Mouse (Mus musculus): ENCODE data around the gene Dcaf1. TPM values are rescaled to one million over a fixed set of nuclear protein-coding genes. Genes with fewer than 3 reads are reported as not detected.

The Dcaf1 gene
- polyA plus RNA-seq, 1 experiment from 2014 or later, result 27.2 TPM

DNA sequence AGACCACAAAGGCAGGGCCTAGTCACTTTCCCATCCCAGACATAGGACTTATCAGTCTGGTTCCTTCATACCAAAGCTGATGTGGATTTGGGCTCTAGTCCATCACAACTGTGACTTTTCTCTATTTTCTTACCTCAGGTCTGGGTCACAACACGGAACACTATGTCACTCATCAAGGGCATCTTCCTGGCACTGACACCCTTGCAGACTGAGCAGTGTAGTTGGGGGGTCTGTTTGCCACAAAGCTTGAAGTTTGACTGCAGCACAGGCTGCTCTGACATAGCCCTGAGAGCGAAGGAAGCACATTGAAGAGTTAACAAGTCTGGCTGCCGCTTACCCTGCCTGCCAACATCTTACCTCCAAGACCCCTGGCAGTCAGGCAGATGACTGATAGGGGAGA, 61.4 kb downstream of the Dcaf1 start:
- no peak for ATAC-seq (ENCODE audit: insufficient number of reproducible peaks, insufficient read depth, low FRiP score, low read depth)
- Histone ChIP-seq H3K4me3 (ENCODE audit: low read depth, low read length) (no peak overlapping the region), H3K4me2 (replicated peaks; ENCODE audit: low read depth, low read length) (no peak overlapping the region), H3K27ac (ENCODE audit: low read length) (no peak overlapping the region), H3K9ac (replicated peaks; ENCODE audit: low read depth, low read length) (no peak overlapping the region), H3K27me3 (ENCODE audit: control insufficient read depth, insufficient read depth, low read length) (no peaks in the 10 kb centered on the region), H3K9me3 (ENCODE audit: control insufficient read depth, low read depth, low read length) (no peaks in the 10 kb centered on the region), H3K36me3 (ENCODE audit: control insufficient read depth, insufficient read depth, low read length) (peaks cover 35% of the 10 kb centered on the region), H3K4me1 (ENCODE audit: control insufficient read depth, insufficient read depth, low read length) (peaks cover 27% of the 10 kb centered on the region)
- WGBS, result 64% methylated on average over 3 of the region's 3 CpGs

DNA sequence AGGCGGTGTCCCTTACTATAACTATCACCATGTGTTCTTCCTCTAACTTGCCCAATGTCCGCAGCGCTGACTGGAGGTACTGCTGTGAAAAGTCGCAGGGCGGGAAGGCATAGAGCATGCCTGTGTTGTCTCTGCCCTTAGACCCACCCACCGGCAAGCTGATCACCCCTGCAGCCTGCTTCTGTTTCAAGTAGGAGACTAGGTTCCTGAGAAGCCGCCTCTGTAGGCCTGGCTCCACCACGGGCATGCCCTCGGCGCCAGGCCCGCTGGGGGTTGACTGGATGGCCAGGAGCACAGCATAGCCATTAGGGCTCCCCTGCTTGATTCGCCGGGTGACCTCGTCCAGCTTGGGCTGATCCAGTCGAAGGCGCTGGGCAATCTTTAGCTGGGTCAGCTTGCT, 62.6 kb downstream of the Dcaf1 start:
- H3K27ac ChIP-seq (ENCODE audit: low read length), result no peak overlapping the region
- H3K9ac ChIP-seq (replicated peaks; ENCODE audit: low read depth, low read length), result peak overlapping the region; percentile 34; the same call in 1 of the 2 replicates
- peaks cover 40% of the 10 kb centered on the region for H3K36me3 ChIP-seq (ENCODE audit: control insufficient read depth, insufficient read depth, low read length)
- H3K4me1 ChIP-seq (ENCODE audit: control insufficient read depth, insufficient read depth, low read length), result peaks cover 27% of the 10 kb centered on the region
- H3K4me2 ChIP-seq (replicated peaks; ENCODE audit: low read depth, low read length), result peak overlapping the region; percentile 99
- 21% methylated on average over 16 of the region's 16 CpGs for WGBS
- no peaks in the 10 kb centered on the region for H3K27me3 ChIP-seq (ENCODE audit: control insufficient read depth, insufficient read depth, low read length)
- ATAC-seq (ENCODE audit: insufficient number of reproducible peaks, insufficient read depth, low FRiP score, low read depth), result no peak
- peak overlapping the region; percentile 87 for H3K4me3 ChIP-seq (ENCODE audit: low read depth, low read length)
- H3K9me3 ChIP-seq (ENCODE audit: control insufficient read depth, low read depth, low read length), result no peaks in the 10 kb centered on the region

DNA sequence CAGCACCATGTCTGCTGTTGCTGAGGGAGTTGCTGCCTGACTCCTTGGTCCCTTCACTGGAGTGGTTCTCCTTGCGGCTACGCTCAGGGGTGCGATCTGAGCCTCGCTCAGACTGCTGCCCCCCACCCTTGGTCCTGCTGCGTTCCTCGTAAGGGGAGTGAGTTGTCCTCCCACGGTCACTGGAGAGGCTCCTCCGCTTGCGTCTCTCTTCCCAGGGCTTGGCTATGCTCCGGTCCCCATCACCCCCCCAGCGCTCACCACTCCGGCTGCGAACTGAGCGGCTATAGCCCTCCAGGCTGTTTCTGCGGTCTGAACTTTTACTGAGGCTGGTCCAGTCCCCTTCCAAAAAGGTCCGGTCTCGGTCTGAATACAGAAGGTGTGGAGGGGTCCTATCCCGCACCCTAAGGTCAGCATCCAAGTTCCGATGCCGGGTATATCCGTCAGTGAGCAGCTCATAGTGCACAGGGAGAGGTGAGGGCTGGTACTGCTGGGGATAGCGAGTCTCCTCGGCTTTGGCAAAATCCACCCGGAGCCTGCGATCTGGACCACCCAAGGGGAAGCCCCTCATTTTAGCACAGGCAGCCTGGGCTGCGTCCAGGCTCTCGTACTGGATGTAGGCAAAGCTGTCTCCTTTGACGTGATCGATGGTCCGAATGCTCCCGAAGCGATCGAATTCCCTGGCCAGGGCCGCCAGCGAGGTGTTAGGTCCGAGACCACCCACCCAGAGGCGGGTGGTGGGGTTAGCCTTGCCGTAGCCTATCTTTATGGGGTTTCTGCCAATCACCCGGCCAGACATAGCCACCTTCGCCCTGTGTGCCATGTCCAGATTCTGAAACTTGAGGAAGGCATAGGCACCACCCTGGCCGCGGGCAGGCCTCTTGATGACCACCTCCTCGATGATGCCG, 63.6 kb downstream of the Dcaf1 start:
- no peak for ATAC-seq (ENCODE audit: insufficient number of reproducible peaks, insufficient read depth, low FRiP score, low read depth)
- Histone ChIP-seq H3K9ac (replicated peaks; ENCODE audit: low read depth, low read length) (peak overlapping the region; percentile 95), H3K4me3 (ENCODE audit: low read depth, low read length) (peak overlapping the region; percentile 87), H3K9me3 (ENCODE audit: control insufficient read depth, low read depth, low read length) (no peaks in the 10 kb centered on the region), H3K4me2 (replicated peaks; ENCODE audit: low read depth, low read length) (peak overlapping the region; percentile 99), H3K27ac (ENCODE audit: low read length) (no peak overlapping the region), H3K36me3 (ENCODE audit: control insufficient read depth, insufficient read depth, low read length) (peaks cover 43% of the 10 kb centered on the region), H3K4me1 (ENCODE audit: control insufficient read depth, insufficient read depth, low read length) (peaks cover 31% of the 10 kb centered on the region), H3K27me3 (ENCODE audit: control insufficient read depth, insufficient read depth, low read length) (no peaks in the 10 kb centered on the region)
- WGBS, result 12% methylated on average over 44 of the region's 44 CpGs

DNA sequence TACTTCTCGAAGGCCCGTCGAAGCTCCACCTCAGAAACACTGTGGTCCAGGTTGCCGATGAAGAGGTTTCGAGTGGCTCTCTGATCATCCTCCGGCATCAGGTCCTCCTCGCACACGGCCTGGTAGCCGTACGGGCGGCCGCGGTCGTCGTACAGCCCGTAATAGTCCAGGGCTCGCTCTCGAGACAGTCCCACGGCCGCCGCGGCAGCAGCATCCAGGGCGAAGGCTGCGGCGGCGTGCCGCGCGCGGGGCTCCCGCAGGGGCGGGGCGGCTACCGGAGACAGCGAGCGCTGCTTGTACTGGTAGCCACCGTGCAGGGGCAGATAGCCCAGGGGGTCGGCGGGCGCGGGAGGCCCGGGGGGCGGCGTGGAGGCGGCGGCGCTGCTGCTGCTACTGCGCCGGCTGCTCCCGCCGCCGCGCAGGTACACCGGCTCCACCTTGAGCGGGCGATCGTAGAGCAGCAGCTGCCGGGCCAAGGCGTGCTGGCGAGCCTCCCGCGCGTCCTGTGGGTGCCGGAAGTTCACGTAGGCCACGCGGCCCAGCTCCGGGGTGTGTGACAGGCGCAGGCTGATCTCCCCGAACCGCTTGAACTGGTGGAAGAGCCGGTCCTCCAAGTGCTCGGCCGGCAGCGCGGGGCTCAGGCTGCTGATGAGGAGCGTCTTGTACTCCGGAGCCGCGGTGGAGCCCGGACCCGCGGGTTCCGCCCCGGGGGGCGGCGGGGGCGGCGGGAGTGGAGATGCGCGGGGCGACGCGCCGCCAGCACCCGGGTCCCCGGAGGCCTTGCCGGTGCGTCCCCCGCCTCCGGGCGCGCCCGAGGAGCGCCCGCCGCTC, 64.4 kb downstream of the Dcaf1 start:
- Histone ChIP-seq H3K9me3 (ENCODE audit: control insufficient read depth, low read depth, low read length) (no peaks in the 10 kb centered on the region), H3K4me2 (replicated peaks; ENCODE audit: low read depth, low read length) (peak overlapping the region; percentile 99), H3K27me3 (ENCODE audit: control insufficient read depth, insufficient read depth, low read length) (no peaks in the 10 kb centered on the region), H3K9ac (replicated peaks; ENCODE audit: low read depth, low read length) (peak overlapping the region; percentile 95), H3K4me3 (ENCODE audit: low read depth, low read length) (peak overlapping the region; percentile 87), H3K36me3 (ENCODE audit: control insufficient read depth, insufficient read depth, low read length) (peaks cover 43% of the 10 kb centered on the region), H3K4me1 (ENCODE audit: control insufficient read depth, insufficient read depth, low read length) (peaks cover 38% of the 10 kb centered on the region), H3K27ac (ENCODE audit: low read length) (peak overlapping the region; percentile 87)
- peak; percentile 15; the same call in 1 of the 2 replicates for ATAC-seq (ENCODE audit: insufficient number of reproducible peaks, insufficient read depth, low FRiP score, low read depth)
- WGBS, result under 1% methylated on average over 85 of the region's 107 CpGs

DNA sequence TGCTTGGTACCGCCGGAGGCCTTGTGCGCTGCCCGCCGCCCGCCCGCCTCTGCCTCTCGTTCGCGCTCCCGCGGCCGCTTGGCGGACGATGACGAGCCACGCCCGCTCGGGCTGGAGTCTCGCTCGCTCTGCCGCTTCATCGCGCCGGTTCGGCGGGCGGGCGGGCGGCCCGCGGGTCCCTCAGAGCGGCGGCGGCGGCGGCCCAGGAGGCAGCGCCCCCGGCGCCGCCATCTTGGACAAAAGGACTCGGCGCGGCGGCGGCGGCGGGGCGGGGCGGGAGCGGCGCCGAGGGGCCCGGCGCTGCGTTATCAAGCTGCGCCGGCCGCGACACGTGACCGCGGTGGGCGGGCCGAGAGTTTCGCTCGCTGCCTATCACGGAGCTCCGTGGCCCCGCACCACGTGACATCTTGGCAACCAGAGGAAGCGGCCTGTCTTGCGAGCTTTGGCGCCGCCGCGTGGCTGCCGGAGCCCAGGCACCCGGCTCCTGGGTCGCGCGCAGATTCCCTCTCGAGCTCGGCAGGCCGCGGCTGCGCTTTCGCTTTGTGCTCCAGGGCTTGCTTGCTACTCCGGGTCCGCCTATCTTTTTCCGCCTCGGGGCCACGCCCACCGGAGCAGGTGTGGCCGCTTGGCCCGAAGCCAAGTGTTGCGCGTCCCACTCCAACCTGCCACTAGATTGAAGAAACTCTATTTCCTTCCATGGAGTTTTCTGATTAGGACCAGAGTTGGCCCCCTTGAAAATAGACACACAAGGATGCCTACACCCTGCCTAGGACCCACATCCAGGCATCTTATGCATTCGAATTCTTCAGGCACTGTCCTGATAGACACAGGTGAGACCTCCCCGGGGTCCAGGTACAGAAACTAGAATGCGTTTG, 65.4 kb downstream of the Dcaf1 start, which contains the start of gene Rbm15b:
TSS of gene Rbm15b (minus strand) at position 601 of the 875 bp plus-strand sequence.
- Histone ChIP-seq H3K4me2 (replicated peaks; ENCODE audit: low read depth, low read length) (peak within 1 kb of the TSS; percentile 99), H3K36me3 (ENCODE audit: control insufficient read depth, insufficient read depth, low read length) (peaks cover 38% of the 10 kb centered on the region), H3K4me1 (ENCODE audit: control insufficient read depth, insufficient read depth, low read length) (peaks cover 38% of the 10 kb centered on the region), H3K27ac (ENCODE audit: low read length) (peak within 1 kb of the TSS; percentile 87), H3K4me3 (ENCODE audit: low read depth, low read length) (peak within 1 kb of the TSS; percentile 87), H3K9ac (replicated peaks; ENCODE audit: low read depth, low read length) (peak within 1 kb of the TSS; percentile 95), H3K27me3 (ENCODE audit: control insufficient read depth, insufficient read depth, low read length) (no peaks in the 10 kb centered on the region), H3K9me3 (ENCODE audit: control insufficient read depth, low read depth, low read length) (no peaks in the 10 kb centered on the region)
- peak; percentile 71 for ATAC-seq (ENCODE audit: insufficient number of reproducible peaks, insufficient read depth, low FRiP score, low read depth)
- WGBS, result 2% methylated on average over 88 of the region's 101 CpGs

DNA sequence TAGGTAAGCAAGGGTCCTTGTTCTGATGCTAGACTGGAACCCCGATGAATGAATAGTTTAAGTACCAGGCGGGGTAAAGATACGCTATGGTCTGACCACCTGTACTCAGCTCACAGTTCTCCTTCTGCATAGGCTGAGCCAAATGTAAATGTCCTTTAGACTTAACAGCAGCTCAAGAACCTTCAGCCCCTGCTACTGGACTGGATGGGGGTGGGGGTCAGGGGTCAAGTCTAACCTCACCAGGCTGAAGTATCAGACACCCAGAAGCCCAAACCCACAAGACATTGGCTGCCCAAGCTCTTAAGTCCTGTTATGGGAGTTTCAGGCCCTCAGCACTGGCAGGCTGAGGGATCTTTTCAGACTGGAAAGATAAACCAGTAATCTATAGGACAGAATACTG, 66.7 kb downstream of the Dcaf1 start:
- no peaks in the 10 kb centered on the region for H3K27me3 ChIP-seq (ENCODE audit: control insufficient read depth, insufficient read depth, low read length)
- no peak overlapping the region for H3K27ac ChIP-seq (ENCODE audit: low read length)
- H3K4me3 ChIP-seq (ENCODE audit: low read depth, low read length), result no peak overlapping the region
- no peaks in the 10 kb centered on the region for H3K9me3 ChIP-seq (ENCODE audit: control insufficient read depth, low read depth, low read length)
- no peak overlapping the region for H3K9ac ChIP-seq (replicated peaks; ENCODE audit: low read depth, low read length)
- WGBS, result 98% methylated on average over 3 of the region's 3 CpGs
- no peak overlapping the region for H3K4me2 ChIP-seq (replicated peaks; ENCODE audit: low read depth, low read length)
- H3K36me3 ChIP-seq (ENCODE audit: control insufficient read depth, insufficient read depth, low read length), result peaks cover 26% of the 10 kb centered on the region
- no peak for ATAC-seq (ENCODE audit: insufficient number of reproducible peaks, insufficient read depth, low FRiP score, low read depth)
- H3K4me1 ChIP-seq (ENCODE audit: control insufficient read depth, insufficient read depth, low read length), result peaks cover 35% of the 10 kb centered on the region

DNA sequence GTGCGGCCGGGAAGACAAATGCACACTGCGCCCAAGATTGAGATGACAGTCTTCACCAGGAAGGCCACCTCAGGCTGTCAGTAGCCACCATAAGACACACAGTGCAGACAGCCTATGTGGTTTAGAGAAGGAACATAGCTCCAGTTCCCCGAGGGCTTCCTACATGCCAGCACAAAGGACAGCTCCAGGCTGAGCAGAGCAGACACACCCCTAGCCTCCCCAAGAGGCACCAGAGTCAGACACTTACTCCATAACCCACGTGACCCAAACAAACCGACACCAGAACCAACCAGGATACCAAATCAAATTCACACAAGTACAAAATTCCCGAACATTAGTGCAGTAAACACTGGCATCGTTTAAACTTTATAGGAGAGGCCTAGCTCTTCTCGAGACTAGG, 67.6 kb downstream of the Dcaf1 start:
- no peak overlapping the region for H3K4me3 ChIP-seq (ENCODE audit: low read depth, low read length)
- no peaks in the 10 kb centered on the region for H3K27me3 ChIP-seq (ENCODE audit: control insufficient read depth, insufficient read depth, low read length)
- no peak overlapping the region for H3K27ac ChIP-seq (ENCODE audit: low read length)
- 80% methylated on average over 9 of the region's 9 CpGs for WGBS
- H3K4me1 ChIP-seq (ENCODE audit: control insufficient read depth, insufficient read depth, low read length), result peaks cover 27% of the 10 kb centered on the region
- no peak overlapping the region for H3K4me2 ChIP-seq (replicated peaks; ENCODE audit: low read depth, low read length)
- H3K9me3 ChIP-seq (ENCODE audit: control insufficient read depth, low read depth, low read length), result no peaks in the 10 kb centered on the region
- peaks cover 24% of the 10 kb centered on the region for H3K36me3 ChIP-seq (ENCODE audit: control insufficient read depth, insufficient read depth, low read length)
- ATAC-seq (ENCODE audit: insufficient number of reproducible peaks, insufficient read depth, low FRiP score, low read depth), result no peak
- no peak overlapping the region for H3K9ac ChIP-seq (replicated peaks; ENCODE audit: low read depth, low read length)

Measured in stomach, embryonic 14.5 days (tissue).